Mouse (Mus musculus) midbrain, postnatal 0 days (tissue): ENCODE data around the gene Enc1. TPM values are rescaled to one million over a fixed set of nuclear protein-coding genes. Genes with fewer than 3 reads are reported as not detected.

ENCODE experiments used
- ATAC-seq: fragments of 200-750 bp; cut with Nextera tagmentation; 2 replicates; pipeline ENCODE4 v1.8.0; 2017; ENCODE audit warnings: moderate number of reproducible peaks, mild to moderate bottlenecking, moderate TSS enrichment, moderate library complexity; ENCODE audit not compliant: low FRiP score
- DNase-seq: peaks from one replicate; pipeline ENCODE4 v3.0.0-alpha.2; 2015; ENCODE audit warnings: low spot score
- H3K27ac ChIP-seq: fragments of 300-500 bp; sonication (generic); 2 replicates; pipeline ENCODE4 v1.5.1; 2014; ENCODE audit warnings: low read depth, mild to moderate bottlenecking, low read length, mixed read lengths
- H3K27me3 ChIP-seq: fragments of 300-500 bp; sonication (generic); 2 replicates; pipeline ENCODE4 v1.6.1; 2014; ENCODE audit warnings: low read length, control low read depth, mixed read lengths; ENCODE audit not compliant: insufficient read depth
- H3K36me3 ChIP-seq: fragments of 300-500 bp; sonication (generic); 2 replicates; pipeline ENCODE4 v1.6.1; 2014; ENCODE audit warnings: low read length, control low read depth, mixed read lengths; ENCODE audit not compliant: insufficient read depth
- H3K4me1 ChIP-seq: fragments of 300-500 bp; sonication (generic); 2 replicates; pipeline ENCODE4 v1.6.1; 2014; ENCODE audit warnings: mild to moderate bottlenecking, control low read depth, antibody characterized with exemption, low read length, mixed read lengths; ENCODE audit not compliant: insufficient read depth
- H3K4me2 ChIP-seq: fragments of 300-500 bp; sonication (generic); 2 replicates; pipeline ENCODE4 v1.6.1; 2014; ENCODE audit warnings: low read depth, mild to moderate bottlenecking, low read length, mixed read lengths; ENCODE audit not compliant: poor library complexity, severe bottlenecking
- H3K4me3 ChIP-seq: fragments of 300-500 bp; sonication (generic); 2 replicates; pipeline ENCODE4 v1.5.1; 2014; ENCODE audit warnings: low read depth, mild to moderate bottlenecking, low read length, moderate library complexity
- H3K9ac ChIP-seq: fragments of 300-500 bp; sonication (generic); replicated peaks from 2 replicates; pipeline ENCODE4 v1.6.1; 2014; ENCODE audit warnings: mild to moderate bottlenecking, low read length, moderate library complexity, mixed read lengths; ENCODE audit not compliant: poor library complexity, severe bottlenecking
- H3K9me3 ChIP-seq: fragments of 300-500 bp; sonication (generic); 2 replicates; pipeline ENCODE4 v1.6.1; 2016; ENCODE audit warnings: low read length, control low read depth
- CTCF ChIP-seq: IDR thresholded peaks from 2 replicates; pipeline ENCODE4 v1.5.1; 2016; ENCODE audit warnings: antibody characterized with exemption, mild to moderate bottlenecking
- whole genome bisulfite sequencing: fragments of 180-500 bp; shearing (Covaris S2); extraction: QIAGEN DNeasy Blood & Tissue Kit; methylation state at CpG from one replicate; pipeline ENCODE4 v1.1.7; 2014; 5-methylcytosine and 5-hydroxymethylcytosine counted together
- polyA plus RNA-seq: library from polyadenylated mRNA; unstranded; fragments of >200 nt; fragmentation: Nextera tagmentation; extraction: Ambion mirVana; gene quantifications from 2 replicates; pipeline ENCODE4 v1.2.1, GENCODE M21; 2015
- total RNA-seq: library from RNA; depleted of rRNA; stranded (reverse); fragments of >200 nt; gene quantifications from 2 replicates; pipeline ENCODE4 v1.2.3, GENCODE M21; 2014; rRNA removed

The Enc1 gene
- total and polyA plus RNA-seq, 2 experiments from 2014 or later = 54.2 to 326 TPM

GRCm38 (mm10) chr13:97297418-97298050 is 56.6 kb downstream of the Enc1 start:
- ATAC-seq = no peak
- TF ChIP-seq CTCF = no peak
- no peaks in the 10 kb centered on the region for H3K27me3 ChIP-seq
- DNase-seq = no peak
- no peaks in the 10 kb centered on the region for H3K36me3 ChIP-seq
- H3K9me3 ChIP-seq = no peaks in the 10 kb centered on the region
- H3K9ac ChIP-seq = no peak overlapping the region
- H3K27ac ChIP-seq = no peak overlapping the region
- H3K4me1 ChIP-seq = peaks cover 3% of the 10 kb centered on the region; the same call in 1 of the 2 replicates
- no peak overlapping the region for H3K4me2 ChIP-seq
- WGBS = 87% methylated on average over 14 of the region's 14 CpGs
- no peak overlapping the region for H3K4me3 ChIP-seq

- H3K9ac ChIP-seq = no peak overlapping the region
- no peak overlapping the region for H3K4me3 ChIP-seq
- DNase-seq (no peak), ATAC-seq (no peak)
- no peak for TF ChIP-seq CTCF
- 93% methylated on average over 4 of the region's 4 CpGs for WGBS
- no peaks in the 10 kb centered on the region for H3K27me3 ChIP-seq
- H3K36me3 ChIP-seq = no peaks in the 10 kb centered on the region
- H3K4me1 ChIP-seq = no peaks in the 10 kb centered on the region
- H3K27ac ChIP-seq = no peak overlapping the region
- H3K9me3 ChIP-seq = no peaks in the 10 kb centered on the region
- no peak overlapping the region for H3K4me2 ChIP-seq
These were observed 58.0 kb downstream of the Enc1 start for GRCm38 (mm10) chr13:97298896-97299295.

GRCm38 (mm10) chr13:97299877-97300873 is 59.3 kb downstream of the Enc1 start:
- Histone ChIP-seq H3K4me1 (no peaks in the 10 kb centered on the region), H3K27me3 (no peaks in the 10 kb centered on the region), H3K4me2 (no peak overlapping the region), H3K27ac (no peak overlapping the region), H3K9ac (no peak overlapping the region), H3K9me3 (no peaks in the 10 kb centered on the region), H3K36me3 (no peaks in the 10 kb centered on the region), H3K4me3 (no peak overlapping the region)
- ATAC-seq (no peak), DNase-seq (no peak)
- TF ChIP-seq CTCF = no peak
- WGBS = 89% methylated on average over 12 of the region's 12 CpGs

Other genes starting within 250 kb of the Enc1 start
- not detected in 2 replicates for gene 1700029F12Rik, start 206.7 kb upstream of the Enc1 start, total RNA-seq
- not detected in 2 replicates for gene 1700029F12Rik, start 206.7 kb upstream of the Enc1 start, polyA plus RNA-seq
- gene Fam169a, start 173.8 kb upstream of the Enc1 start, total RNA-seq = 46.4 and 48.8 TPM in 2 replicates
- gene Fam169a, start 173.8 kb upstream of the Enc1 start, polyA plus RNA-seq = 28.8 and 29.9 TPM in 2 replicates
- gene Gm6169, start 141.9 kb upstream of the Enc1 start, total RNA-seq = not detected in 2 replicates
- 0.58 and 0.89 TPM in 2 replicates for gene Gm6169, start 141.9 kb upstream of the Enc1 start, polyA plus RNA-seq
- gene Gfm2, start 103.2 kb upstream of the Enc1 start, total RNA-seq = 23.1 and 31.4 TPM in 2 replicates
- gene Gfm2, start 103.2 kb upstream of the Enc1 start, polyA plus RNA-seq = 21.5 and 24.1 TPM in 2 replicates
- gene Nsa2, start 103.2 kb upstream of the Enc1 start, total RNA-seq = 24.1 and 32.0 TPM in 2 replicates
- gene Nsa2, start 103.2 kb upstream of the Enc1 start, polyA plus RNA-seq = 35.6 and 40.2 TPM in 2 replicates
- gene Hexb, start 42.7 kb upstream of the Enc1 start, total RNA-seq = 55.1 and 70.5 TPM in 2 replicates
- 57.7 and 59.7 TPM in 2 replicates for gene Hexb, start 42.7 kb upstream of the Enc1 start, polyA plus RNA-seq